Mouse (Mus musculus): ENCODE data around the gene Ddx58.

- TF ChIP-seq CTCF (IDR thresholded peaks at IDR 0.05; ENCODE audit: low read depth) (no peak), EP300 (IDR thresholded peaks at IDR 0.05; ENCODE audit: low read depth) (no peak)
Observed at GRCm38 (mm10) chr4:40171477-40171876, 68.2 kb downstream of the Ddx58 start.
